Mouse (Mus musculus) G1E-ER4 (cell line): ENCODE measurements around the gene Igfbp7. TPM values are rescaled to one million over a fixed set of nuclear protein-coding genes. Genes with fewer than 3 reads are reported as not detected.

ENCODE experiments used
- GATA1 ChIP-seq: IDR thresholded peaks from one replicate; pipeline ENCODE4 v1.8.0; 2012; ENCODE audit warnings: low read length, inconsistent platforms
- polyA plus RNA-seq: library from polyadenylated mRNA; stranded (reverse); fragments of >175 nt; gene quantifications from 2 replicates; pipeline ENCODE4 v1.2.3, GENCODE M21; 2012

Igfbp7 gene
- polyA plus RNA-seq, 1 experiment = not detected

- no peak for TF ChIP-seq GATA1
Observed at GRCm38 (mm10) chr5:77425721-77426500, 18.1 kb upstream of the Igfbp7 start.

- no peak for TF ChIP-seq GATA1
Observed at GRCm38 (mm10) chr5:77416058-77416457, 8.2 kb upstream of the Igfbp7 start.

GRCm38 (mm10) chr5:77408530-77408929 is 689 bp upstream of the Igfbp7 start:
- no peak for TF ChIP-seq GATA1

GRCm38 (mm10) chr5:77406371-77406871 is 1.4 kb downstream of the Igfbp7 start:
- TF ChIP-seq GATA1 = no peak

GRCm38 (mm10) chr5:77405455-77406057 is 2.3 kb downstream of the Igfbp7 start:
- TF ChIP-seq GATA1 = no peak

- no peak for TF ChIP-seq GATA1
Observed at GRCm38 (mm10) chr5:77404941-77405340, 2.9 kb downstream of the Igfbp7 start.

GRCm38 (mm10) chr5:77402901-77403300 is 4.9 kb downstream of the Igfbp7 start:
- TF ChIP-seq GATA1 = no peak

GRCm38 (mm10) chr5:77402137-77402536 is 5.7 kb downstream of the Igfbp7 start:
- no peak for TF ChIP-seq GATA1

- TF ChIP-seq GATA1 = no peak
Observed at GRCm38 (mm10) chr5:77400823-77401222, 7.0 kb downstream of the Igfbp7 start.

GRCm38 (mm10) chr5:77400151-77400550 is 7.7 kb downstream of the Igfbp7 start:
- TF ChIP-seq GATA1 = no peak

- TF ChIP-seq GATA1 = no peak
Observed at GRCm38 (mm10) chr5:77399076-77399475, 8.8 kb downstream of the Igfbp7 start.

- no peak for TF ChIP-seq GATA1
Observed at GRCm38 (mm10) chr5:77398285-77399057, 9.4 kb downstream of the Igfbp7 start.

- TF ChIP-seq GATA1 = no peak
Observed at GRCm38 (mm10) chr5:77393990-77394618, 13.7 kb downstream of the Igfbp7 start.

- TF ChIP-seq GATA1 = no peak
Observed at GRCm38 (mm10) chr5:77393094-77393619, 14.7 kb downstream of the Igfbp7 start.

- TF ChIP-seq GATA1 = no peak
Observed at GRCm38 (mm10) chr5:77390272-77390671, 17.6 kb downstream of the Igfbp7 start.
